Mouse (Mus musculus) T-cell, adult 66 days (primary cell): ENCODE measurements around the gene Drc1. TPM values are rescaled to one million over a fixed set of nuclear protein-coding genes. Genes with fewer than 3 reads are reported as not detected.

ENCODE experiments used
- total RNA-seq, 2 experiments: library from RNA; stranded (reverse); gene quantifications; 3 replicates in 1 of 2; 4 replicates in 1 of 2; pipeline ENCODE4 v1.2.4; 2023

The Drc1 gene
- total RNA-seq: 10 to 100 TPM; 34.5 to 41.5 TPM

GRCm38 (mm10) chr5:30281291-30281732 is at the start of gene Drc1:
Drc1 (plus strand) TSS chr5:30281388.

GRCm38 (mm10) chr5:30232271-30232971 is 48.8 kb upstream of the Drc1 start, which contains the start of gene Selenoi:
Selenoi (plus strand) TSS chr5:30232581.

Other genes starting within 250 kb of the Drc1 start
- gene Tyms, start 207.8 kb upstream of the Drc1 start, total RNA-seq: 10 to 100 TPM in 1 of 2 experiments, 1 to 10 TPM in 1; 9.5 to 29.7 TPM
- not detected for gene Garem2, start 176.2 kb upstream of the Drc1 start, total RNA-seq
- not detected for gene 3110082J24Rik, start 175.3 kb upstream of the Drc1 start, total RNA-seq
- 100 to 1,000 TPM in 1 of 2 experiments, 10 to 100 TPM in 1; 84.8 to 102 TPM for gene Hadha, start 126.2 kb upstream of the Drc1 start, total RNA-seq
- gene Hadhb, start 126.1 kb upstream of the Drc1 start, total RNA-seq: 100 to 1,000 TPM; 114 to 116 TPM
- not detected for gene Adgrf3, start 75.7 kb upstream of the Drc1 start, total RNA-seq
- gene Selenoi, start 48.8 kb upstream of the Drc1 start, total RNA-seq: 10 to 100 TPM; 25.2 to 31.5 TPM
- under 1 TPM in 1 of 2 experiments, not detected in 1; 0.15 TPM for gene Otof, start 180.5 kb downstream of the Drc1 start, total RNA-seq
- gene 1700001C02Rik, start 184.7 kb downstream of the Drc1 start, total RNA-seq: not detected